Mouse (Mus musculus) bone marrow macrophage, adult 2 months (primary cell): ENCODE data around the gene 2310022A10Rik.

ENCODE experiments used
- CTCF ChIP-seq: IDR thresholded peaks from 2 replicates; pipeline ENCODE4 v1.5.1; 2012; ENCODE audit warnings: low read depth, mild to moderate bottlenecking, low read length, moderate library complexity
- POLR2A ChIP-seq: IDR thresholded peaks from 2 replicates; pipeline ENCODE4 v1.6.1; 2012; ENCODE audit warnings: mild to moderate bottlenecking, low read depth, low read length, borderline replicate concordance

- TF ChIP-seq POLR2A (no peak), CTCF (no peak)
Observed at GRCm38 (mm10) chr7:27514961-27515360, 38.1 kb upstream of the 2310022A10Rik start.
